Mouse (Mus musculus): ENCODE measurements at regions not wholly inside any gene's neighbourhood (a gene's known extent, or its start where the extent isn't known, plus 50 kb on each side); places are given as distances from the start of the nearest gene placed in this dataset.

DNA sequence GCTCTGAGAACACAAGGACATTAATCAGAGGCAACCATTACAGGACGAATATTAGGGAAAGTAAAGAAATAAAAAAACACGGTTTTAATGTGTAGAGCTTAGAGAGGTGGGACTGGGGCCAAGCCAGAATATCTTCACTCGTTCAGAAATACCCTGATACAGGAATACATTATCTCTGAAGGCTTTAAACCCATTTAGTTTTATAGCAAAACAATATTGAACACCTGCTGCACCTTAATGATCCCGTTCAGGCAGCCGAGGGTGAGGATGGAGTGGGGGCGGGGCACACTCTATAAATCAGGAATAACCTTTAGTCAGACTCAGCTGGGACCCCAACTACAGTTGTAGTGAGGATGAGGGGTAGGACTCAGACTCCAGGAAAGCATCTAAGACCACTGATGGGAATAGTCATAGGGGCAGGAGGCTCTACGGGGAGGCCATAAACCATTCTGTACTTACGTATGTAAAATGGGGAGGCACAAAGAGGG is 508.0 kb upstream of the Adam5 start:
- Histone ChIP-seq H3K27ac (no peak overlapping the region), H3K4me1 (replicated peaks) (no peaks in the 10 kb centered on the region; the same call in 1 of the 2 replicates), H3K9ac (no peak overlapping the region), H3K9me3 (replicated peaks) (no peaks in the 10 kb centered on the region), H3K4me3 (replicated peaks) (no peak overlapping the region), H3K27me3 (no peaks in the 10 kb centered on the region), H3K4me2 (no peak overlapping the region), H3K36me3 (no peaks in the 10 kb centered on the region)
- DNase-seq (no peak), ATAC-seq (ENCODE audit: low read depth) (no peak)
- WGBS (ENCODE audit: insufficient replicate concordance), result 66% methylated on average over 8 of the region's 8 CpGs

DNA sequence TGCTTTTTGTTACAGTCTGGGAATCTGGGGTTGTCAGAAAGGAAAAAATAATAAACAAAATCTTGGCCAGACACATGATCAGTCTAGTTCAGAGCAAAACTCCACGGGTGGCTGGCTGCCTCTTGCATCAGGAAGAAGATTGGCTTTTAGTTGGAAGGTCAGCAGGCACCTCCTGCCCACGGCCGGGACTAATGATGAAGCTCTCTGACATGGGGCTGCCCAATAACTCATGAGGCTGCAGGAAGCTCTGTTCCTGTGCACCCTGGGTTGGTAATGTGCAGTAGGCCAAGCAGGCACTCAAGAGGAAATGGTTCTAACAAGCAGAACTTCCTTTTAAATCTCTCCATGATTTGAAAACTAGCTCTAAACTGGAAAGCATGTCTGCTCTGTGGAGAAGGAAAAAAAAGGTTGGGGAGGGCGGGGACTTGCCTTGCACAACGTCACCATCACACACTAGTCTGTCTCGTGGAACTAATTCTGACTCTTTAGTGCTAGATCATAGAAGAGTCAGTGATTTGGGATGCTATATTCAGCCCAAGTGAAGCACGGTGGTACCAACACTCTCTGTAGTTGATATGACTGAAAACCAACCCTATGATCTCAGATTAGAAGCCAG is 507.1 kb upstream of the Adam5 start:
- no peak for DNase-seq
- WGBS (ENCODE audit: insufficient replicate concordance), result 22% methylated on average over 7 of the region's 7 CpGs
- H3K9ac ChIP-seq, result no peak overlapping the region

DNA sequence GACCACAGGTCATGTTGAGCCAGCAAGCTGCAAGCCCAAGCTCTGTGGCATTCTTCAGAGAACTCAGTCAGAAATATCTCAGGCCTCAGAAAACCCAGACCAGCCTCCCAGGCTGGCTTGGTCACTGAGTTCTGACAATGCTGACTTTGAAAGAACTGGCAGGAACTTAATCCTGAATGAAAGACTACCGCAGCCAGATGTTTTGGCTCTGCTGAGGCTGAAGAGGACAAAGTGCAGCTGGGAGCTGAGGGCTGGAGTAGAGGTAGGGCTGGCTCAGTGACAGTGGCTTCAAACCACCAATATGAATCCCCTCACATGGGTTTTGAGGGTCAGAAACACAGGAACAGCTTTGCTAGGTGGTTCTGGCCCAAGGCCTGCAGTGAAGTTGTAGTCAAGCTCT is 505.6 kb upstream of the Adam5 start:
- Histone ChIP-seq H3K9me3 (replicated peaks) (no peaks in the 10 kb centered on the region), H3K27ac (no peak overlapping the region), H3K36me3 (no peaks in the 10 kb centered on the region), H3K4me1 (replicated peaks) (no peaks in the 10 kb centered on the region; the same call in 1 of the 2 replicates), H3K9ac (no peak overlapping the region), H3K4me2 (no peak overlapping the region), H3K4me3 (replicated peaks) (no peak overlapping the region), H3K27me3 (0 out of 2 replicates have a peak, but pooled peaks cover 3% of the 10 kb centered on the region)
- DNase-seq (no peak), ATAC-seq (ENCODE audit: low read depth) (no peak)
- WGBS (ENCODE audit: insufficient replicate concordance), result 73% methylated on average over 1 of the region's 1 CpGs

More for the DNA sequence above, 507.1 kb upstream of the Adam5 start:
- H3K4me2 ChIP-seq, result no peak overlapping the region
- H3K9me3 ChIP-seq (replicated peaks), result no peaks in the 10 kb centered on the region
- no peaks in the 10 kb centered on the region; the same call in 1 of the 2 replicates for H3K4me1 ChIP-seq (replicated peaks)
- H3K27me3 ChIP-seq, result no peaks in the 10 kb centered on the region
- H3K4me3 ChIP-seq (replicated peaks), result no peak overlapping the region
- H3K27ac ChIP-seq, result no peak overlapping the region
- ATAC-seq (ENCODE audit: low read depth), result no peak
- H3K36me3 ChIP-seq, result no peaks in the 10 kb centered on the region

DNA sequence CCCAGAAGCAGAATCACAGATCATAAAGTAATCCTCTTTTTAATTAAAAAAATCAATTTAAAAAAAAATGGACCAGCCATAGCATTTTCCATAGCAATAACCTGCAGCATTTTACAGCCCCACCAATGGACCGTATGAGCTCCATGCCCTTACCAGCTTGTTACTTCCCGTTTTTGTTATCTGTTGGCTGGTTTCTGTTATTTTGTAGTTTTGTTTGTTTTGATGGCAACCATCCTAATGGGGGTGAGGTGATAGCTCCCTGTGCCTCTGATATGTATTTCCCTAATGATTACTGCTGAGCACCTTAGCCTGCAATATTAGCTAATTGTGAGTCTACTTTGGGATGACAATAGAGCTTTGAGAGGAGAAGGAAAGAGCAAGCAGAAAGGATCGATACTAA is 504.1 kb upstream of the Adam5 start:
- no peak overlapping the region for H3K4me3 ChIP-seq (replicated peaks)
- H3K9me3 ChIP-seq (replicated peaks), result no peaks in the 10 kb centered on the region
- H3K4me2 ChIP-seq, result no peak overlapping the region
- ATAC-seq (ENCODE audit: low read depth) (no peak), DNase-seq (no peak)
- H3K9ac ChIP-seq, result no peak overlapping the region
- H3K4me1 ChIP-seq (replicated peaks), result no peaks in the 10 kb centered on the region; the same call in 1 of the 2 replicates
- no peak overlapping the region for H3K27ac ChIP-seq
- H3K27me3 ChIP-seq, result 0 out of 2 replicates have a peak, but pooled peaks cover 4% of the 10 kb centered on the region
- no peaks in the 10 kb centered on the region for H3K36me3 ChIP-seq
- 30% methylated on average over 3 of the region's 3 CpGs for WGBS (ENCODE audit: insufficient replicate concordance)

DNA sequence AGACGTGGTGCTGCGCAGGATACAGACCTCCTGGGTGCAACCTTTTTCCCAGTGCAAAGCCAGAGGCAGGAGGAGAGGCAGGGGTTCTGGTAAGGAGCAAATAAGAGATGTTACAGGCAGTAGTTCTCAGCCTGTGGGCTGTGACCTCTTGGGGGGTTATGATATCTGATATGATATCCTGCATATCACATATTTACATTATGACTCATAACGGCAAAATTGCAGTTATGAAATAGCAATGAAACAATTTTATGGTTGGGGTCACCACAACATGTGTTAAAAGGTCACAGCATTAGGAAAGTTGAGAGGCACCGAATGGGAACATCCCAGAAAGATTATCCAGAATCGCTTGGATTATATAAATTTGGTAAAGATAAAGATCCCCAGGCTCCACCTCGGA is 502.8 kb upstream of the Adam5 start:
- Histone ChIP-seq H3K9ac (no peak overlapping the region), H3K27me3 (0 out of 2 replicates have a peak, but pooled peaks cover 4% of the 10 kb centered on the region), H3K4me1 (replicated peaks) (no peaks in the 10 kb centered on the region; the same call in 1 of the 2 replicates), H3K4me2 (no peak overlapping the region), H3K9me3 (replicated peaks) (no peaks in the 10 kb centered on the region), H3K27ac (no peak overlapping the region), H3K36me3 (no peaks in the 10 kb centered on the region), H3K4me3 (replicated peaks) (no peak overlapping the region)
- ATAC-seq (ENCODE audit: low read depth) (no peak), DNase-seq (no peak)
- WGBS (ENCODE audit: insufficient replicate concordance), result 64% methylated on average over 6 of the region's 6 CpGs

DNA sequence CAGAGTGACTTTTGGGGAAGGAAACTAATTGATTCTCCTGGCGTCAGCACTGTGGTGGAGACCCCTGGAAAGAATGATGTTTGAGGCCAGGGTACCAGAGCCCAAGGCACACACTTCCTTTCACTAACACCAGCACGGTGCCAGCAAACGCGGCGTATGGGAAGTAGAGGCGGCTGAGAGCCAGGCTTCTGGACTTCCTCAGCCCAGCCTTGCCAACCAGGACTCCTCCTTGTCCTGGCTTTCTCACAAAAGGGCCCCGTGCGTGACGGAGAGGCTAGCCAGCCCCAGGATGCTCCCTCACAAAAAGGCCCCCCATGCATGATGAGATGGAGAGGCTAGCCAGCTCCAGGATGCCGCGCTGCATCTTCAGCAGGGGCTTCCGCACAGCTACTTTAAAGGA is 502.1 kb upstream of the Adam5 start:
- Histone ChIP-seq H3K27ac (no peak overlapping the region), H3K4me3 (replicated peaks) (no peak overlapping the region), H3K4me2 (no peak overlapping the region), H3K9ac (no peak overlapping the region), H3K4me1 (replicated peaks) (no peaks in the 10 kb centered on the region), H3K27me3 (0 out of 2 replicates have a peak, but pooled peaks cover 4% of the 10 kb centered on the region), H3K9me3 (replicated peaks) (no peaks in the 10 kb centered on the region), H3K36me3 (no peaks in the 10 kb centered on the region)
- DNase-seq, result no peak
- WGBS (ENCODE audit: insufficient replicate concordance), result 49% methylated on average over 12 of the region's 12 CpGs
- no peak for ATAC-seq (ENCODE audit: low read depth)

DNA sequence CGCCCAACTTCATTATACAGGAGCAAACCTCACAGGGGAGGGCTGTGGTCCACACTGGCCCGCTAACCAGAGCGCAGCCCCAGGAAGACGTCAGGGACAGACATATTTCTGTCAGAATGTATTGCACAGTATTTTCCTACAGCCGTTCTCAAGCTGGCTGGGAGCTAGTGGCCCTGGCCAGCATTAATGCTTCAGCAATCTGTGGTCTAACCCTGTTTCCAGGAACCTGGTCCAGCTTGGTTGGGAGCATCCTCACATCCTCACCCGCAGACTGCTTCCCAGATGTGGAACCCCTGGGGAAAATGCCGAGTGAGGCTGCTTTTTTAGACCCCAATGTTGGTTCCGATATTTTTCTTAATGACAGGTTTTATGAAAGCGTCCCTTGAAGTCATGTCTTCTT is 500.6 kb upstream of the Adam5 start:
- no peak overlapping the region for H3K9ac ChIP-seq
- H3K27ac ChIP-seq, result no peak overlapping the region
- H3K4me3 ChIP-seq (replicated peaks), result no peak overlapping the region
- H3K4me1 ChIP-seq (replicated peaks), result no peaks in the 10 kb centered on the region
- ATAC-seq (ENCODE audit: low read depth), result no peak
- no peaks in the 10 kb centered on the region for H3K36me3 ChIP-seq
- 0 out of 2 replicates have a peak, but pooled peaks cover 3% of the 10 kb centered on the region for H3K9me3 ChIP-seq (replicated peaks)
- H3K4me2 ChIP-seq, result no peak overlapping the region
- 71% methylated on average over 9 of the region's 9 CpGs for WGBS (ENCODE audit: insufficient replicate concordance)
- 0 out of 2 replicates have a peak, but pooled peaks cover 4% of the 10 kb centered on the region for H3K27me3 ChIP-seq
- no peak for DNase-seq

DNA sequence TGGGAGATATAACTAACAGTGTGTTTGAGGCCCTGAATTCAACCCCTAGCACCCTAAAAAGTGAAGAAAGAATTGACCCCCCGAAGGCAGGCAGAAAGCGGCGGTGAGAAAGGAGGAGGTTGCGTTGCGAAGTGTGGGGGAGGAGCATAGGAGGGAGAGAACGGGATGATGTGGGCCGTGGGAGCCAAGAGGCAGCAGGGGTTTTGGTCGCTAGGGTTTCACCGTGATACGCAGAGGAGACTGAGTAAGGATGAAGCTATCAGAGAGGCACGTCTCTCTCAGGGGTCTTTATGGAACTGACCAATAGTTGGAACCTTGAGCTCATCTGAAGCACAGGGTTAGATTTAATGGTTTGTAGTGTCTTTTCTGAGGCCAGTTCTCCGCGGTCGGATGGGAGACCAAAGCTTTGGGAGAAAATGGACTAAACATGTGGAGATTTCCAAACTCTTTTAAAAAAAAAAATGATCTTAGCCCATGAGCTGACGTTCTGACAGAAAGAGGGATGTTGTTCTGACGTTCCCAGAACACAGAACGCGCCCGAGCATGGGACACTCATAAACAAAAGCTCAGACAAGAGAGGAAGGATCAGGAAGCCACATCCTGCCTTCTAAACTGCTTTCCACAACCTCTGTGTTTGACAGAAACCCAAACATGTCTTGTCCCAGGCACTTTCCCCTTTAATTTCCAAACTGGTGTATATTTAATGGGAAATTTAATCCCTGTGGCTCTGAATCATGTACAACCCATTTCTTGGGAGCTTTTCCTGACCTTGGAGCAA is 499.7 kb upstream of the Adam5 start:
- 0 out of 2 replicates have a peak, but pooled peaks cover 3% of the 10 kb centered on the region for H3K9me3 ChIP-seq (replicated peaks)
- no peak overlapping the region for H3K4me2 ChIP-seq
- no peak overlapping the region for H3K4me3 ChIP-seq (replicated peaks)
- H3K9ac ChIP-seq, result no peak overlapping the region
- no peak for DNase-seq
- no peaks in the 10 kb centered on the region for H3K36me3 ChIP-seq
- H3K27me3 ChIP-seq, result 0 out of 2 replicates have a peak, but pooled peaks cover 4% of the 10 kb centered on the region
- no peak overlapping the region for H3K27ac ChIP-seq
- 36% methylated on average over 19 of the region's 19 CpGs for WGBS (ENCODE audit: insufficient replicate concordance)
- no peaks in the 10 kb centered on the region for H3K4me1 ChIP-seq (replicated peaks)
- no peak for ATAC-seq (ENCODE audit: low read depth)

DNA sequence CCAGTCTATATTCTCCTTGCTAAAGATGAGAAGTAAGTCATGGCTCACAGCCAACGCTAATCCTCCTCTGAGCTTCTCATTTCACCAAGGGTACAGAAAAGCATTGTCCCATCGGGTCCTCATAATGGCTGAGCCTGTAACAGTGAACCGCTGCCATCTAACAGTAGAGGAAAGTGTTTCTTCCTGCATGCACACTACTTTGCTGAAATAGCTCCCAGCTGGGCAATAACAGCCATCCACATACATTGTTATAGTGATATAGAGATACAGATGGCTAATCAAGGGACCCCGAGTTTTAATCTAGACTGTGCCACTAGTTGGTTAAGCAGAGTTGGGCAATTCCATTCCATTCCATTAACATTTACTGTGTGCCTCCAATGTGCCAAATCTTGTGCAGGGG is 492.2 kb upstream of the Adam5 start:
- Histone ChIP-seq H3K27ac (no peak overlapping the region), H3K4me2 (no peak overlapping the region), H3K27me3 (no peaks in the 10 kb centered on the region), H3K9ac (no peak overlapping the region), H3K4me3 (replicated peaks) (no peak overlapping the region), H3K36me3 (no peaks in the 10 kb centered on the region), H3K4me1 (replicated peaks) (no peaks in the 10 kb centered on the region), H3K9me3 (replicated peaks) (0 out of 2 replicates have a peak, but pooled peaks cover 3% of the 10 kb centered on the region)
- WGBS (ENCODE audit: insufficient replicate concordance), result 66% methylated on average over 4 of the region's 4 CpGs
- ATAC-seq (ENCODE audit: low read depth), result no peak
- no peak for DNase-seq

DNA sequence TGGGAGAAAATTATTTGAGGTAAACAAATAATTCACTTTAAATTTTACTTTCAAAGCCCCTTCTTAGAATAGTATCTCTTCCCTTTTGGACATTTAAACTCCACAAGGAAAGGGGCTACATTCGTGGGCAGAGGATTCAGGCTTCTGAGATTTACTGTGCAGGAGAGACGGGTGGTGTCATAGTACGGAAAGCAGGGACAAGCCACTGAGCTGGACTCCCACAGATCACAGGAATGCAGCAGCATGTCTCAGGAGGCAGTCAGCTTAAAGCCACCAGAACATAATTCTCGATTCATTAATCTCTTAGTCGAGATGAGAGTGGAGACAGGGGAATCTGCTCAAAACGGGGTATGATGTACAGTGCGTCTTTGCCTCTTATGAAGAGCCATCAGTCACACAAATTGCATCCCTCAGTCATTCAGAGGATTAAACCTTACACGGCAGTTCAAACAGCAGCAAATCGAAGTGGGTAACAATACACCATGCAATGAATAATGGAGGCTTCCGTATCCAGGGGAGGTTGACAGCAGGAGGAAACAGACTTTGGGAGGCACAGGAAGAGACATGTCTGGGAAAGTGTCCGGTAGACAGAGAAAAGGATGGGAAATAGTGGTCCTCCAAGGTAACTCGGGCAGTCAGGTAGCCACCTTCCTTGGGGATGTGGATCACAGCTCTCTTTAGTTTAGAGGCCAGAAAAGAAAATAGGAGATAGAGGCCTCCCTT is 487.8 kb upstream of the Adam5 start:
- no peak overlapping the region for H3K9ac ChIP-seq
- H3K4me2 ChIP-seq, result no peak overlapping the region
- no peak overlapping the region for H3K27ac ChIP-seq
- no peaks in the 10 kb centered on the region for H3K9me3 ChIP-seq (replicated peaks)
- ATAC-seq (ENCODE audit: low read depth), result no peak
- no peaks in the 10 kb centered on the region for H3K27me3 ChIP-seq
- no peak overlapping the region for H3K4me3 ChIP-seq (replicated peaks)
- H3K4me1 ChIP-seq (replicated peaks), result no peaks in the 10 kb centered on the region
- DNase-seq, result no peak
- 50% methylated on average over 12 of the region's 12 CpGs for WGBS (ENCODE audit: insufficient replicate concordance)
- H3K36me3 ChIP-seq, result no peaks in the 10 kb centered on the region

DNA sequence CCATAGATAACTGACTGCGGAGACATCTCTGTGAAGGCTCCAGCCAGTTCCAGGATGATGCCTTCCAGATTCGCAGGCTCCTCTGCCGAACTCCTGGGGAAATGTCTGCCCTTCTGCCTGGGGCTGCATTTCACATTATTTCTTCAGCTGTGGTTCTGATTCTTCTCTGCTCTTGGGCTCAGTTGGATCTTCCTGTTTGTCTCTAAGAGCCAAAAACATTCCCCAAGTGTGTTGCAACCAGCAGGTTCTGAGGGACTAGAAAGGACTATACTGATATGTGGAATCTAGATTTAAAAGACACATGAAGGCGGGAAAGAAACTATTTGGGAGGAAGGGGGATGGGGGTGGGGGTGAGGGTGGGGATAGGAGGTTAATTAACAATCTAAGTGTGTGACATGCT is 483.8 kb upstream of the Adam5 start:
- no peak overlapping the region for H3K9ac ChIP-seq
- WGBS (ENCODE audit: insufficient replicate concordance), result 62% methylated on average over 4 of the region's 4 CpGs
- H3K4me1 ChIP-seq (replicated peaks), result 0 out of 2 replicates have a peak, but pooled peaks cover 2% of the 10 kb centered on the region
- H3K4me3 ChIP-seq (replicated peaks), result no peak overlapping the region
- H3K27ac ChIP-seq, result no peak overlapping the region
- no peak overlapping the region for H3K4me2 ChIP-seq
- no peaks in the 10 kb centered on the region for H3K9me3 ChIP-seq (replicated peaks)
- ATAC-seq (ENCODE audit: low read depth), result no peak
- no peak for DNase-seq
- no peaks in the 10 kb centered on the region for H3K36me3 ChIP-seq
- H3K27me3 ChIP-seq, result no peaks in the 10 kb centered on the region
